Mouse (Mus musculus) CD8-positive naive resting alpha-beta T cell, adult 57 days (primary cell): ENCODE data around the gene Foxa3. TPM values are rescaled to one million over a fixed set of nuclear protein-coding genes. Genes with fewer than 3 reads are reported as not detected.

Experiments
- total RNA-seq: library from RNA; stranded (reverse); gene quantifications from one replicate; pipeline ENCODE4 v1.2.4, GENCODE M21; 2023

Gene Foxa3
- total RNA-seq, result not detected

DNA sequence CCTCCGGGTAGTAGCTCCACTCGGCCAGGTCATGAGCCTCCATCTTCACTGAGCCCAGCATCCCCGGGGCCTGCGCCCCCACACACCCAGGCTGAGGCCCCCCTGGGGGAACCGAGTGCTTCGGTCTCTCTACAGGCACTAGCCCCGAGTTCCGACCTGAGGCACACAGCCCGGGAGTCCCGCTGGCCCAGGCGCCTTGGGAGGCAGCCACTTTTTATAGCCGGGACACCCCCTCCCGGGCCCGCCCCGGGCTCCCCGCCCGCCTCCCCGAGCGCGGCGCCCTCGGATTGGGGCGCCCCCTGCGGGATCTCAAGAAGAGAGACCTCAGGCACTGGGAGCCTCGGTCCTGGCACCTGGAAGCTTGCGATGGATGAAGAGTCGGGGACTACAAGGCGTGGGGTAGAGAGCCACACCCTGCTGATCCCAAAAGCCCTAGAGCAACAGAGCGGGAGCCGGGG lies at the start of gene Foxa3:
Foxa3 (minus strand) TSS at position 182 of the 458 bp plus-strand sequence.

DNA sequence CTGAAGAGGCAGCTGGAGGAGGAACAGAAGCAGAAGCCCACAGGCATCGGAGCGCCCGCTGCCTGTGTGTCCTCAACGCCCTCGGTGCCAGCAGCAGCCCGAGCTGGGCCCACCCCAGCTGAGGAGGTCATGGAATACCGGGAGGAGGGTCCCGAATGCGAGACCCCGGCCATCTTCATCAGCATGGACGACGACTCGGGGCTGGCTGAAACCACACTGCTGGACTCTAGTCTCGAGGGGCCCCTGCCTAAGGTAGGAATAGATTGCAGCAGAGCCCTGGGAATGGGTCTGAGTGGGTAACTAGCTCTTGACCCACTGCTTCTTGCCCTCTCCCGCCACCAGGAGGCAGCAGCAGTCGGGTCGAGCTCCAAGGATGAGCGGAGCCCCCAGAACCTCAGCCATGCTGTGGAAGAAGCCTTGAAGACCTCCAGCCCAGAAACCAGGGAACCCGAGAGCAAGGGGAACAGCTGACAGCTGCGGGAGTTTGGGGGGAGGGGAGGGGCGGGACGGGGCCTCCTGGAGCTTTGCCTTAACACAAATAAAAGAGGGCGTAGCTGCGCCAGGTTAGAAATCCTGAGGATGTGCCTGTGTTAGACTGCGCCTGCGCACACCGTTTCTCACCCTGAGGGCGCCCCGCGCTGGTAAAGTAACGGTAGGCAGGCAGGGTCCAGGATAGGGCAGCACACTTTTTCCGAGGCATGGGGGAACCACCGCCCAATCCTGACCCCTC lies 30.9 kb upstream of the Foxa3 start, which contains the start of gene Rsph6a:
Rsph6a (plus strand) TSS at position 644 of the 730 bp plus-strand sequence.

DNA sequence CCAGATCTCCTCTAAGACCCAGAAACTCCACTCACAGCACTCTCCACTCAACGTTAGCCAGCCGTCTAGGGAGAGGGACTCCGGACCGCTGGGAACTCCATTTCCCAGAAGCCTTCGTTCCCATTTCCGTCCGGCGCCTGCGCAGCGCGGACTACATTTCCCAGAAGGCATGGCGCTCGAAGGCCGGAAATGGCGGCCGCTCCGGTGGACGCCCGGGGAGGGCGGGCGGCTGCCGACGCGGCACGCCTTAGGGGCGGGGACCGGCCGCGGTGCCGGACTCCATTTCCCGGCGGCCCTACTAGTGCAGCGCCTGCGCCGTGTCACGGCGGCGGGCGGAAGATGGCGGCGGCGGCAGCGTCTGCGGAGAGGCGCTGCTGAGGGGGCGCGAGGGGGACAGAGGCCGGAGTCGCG lies 763 bp upstream of the Foxa3 start, which contains the start of gene Sympk:
Sympk (plus strand) TSS at position 282 of the 411 bp plus-strand sequence.

DNA sequence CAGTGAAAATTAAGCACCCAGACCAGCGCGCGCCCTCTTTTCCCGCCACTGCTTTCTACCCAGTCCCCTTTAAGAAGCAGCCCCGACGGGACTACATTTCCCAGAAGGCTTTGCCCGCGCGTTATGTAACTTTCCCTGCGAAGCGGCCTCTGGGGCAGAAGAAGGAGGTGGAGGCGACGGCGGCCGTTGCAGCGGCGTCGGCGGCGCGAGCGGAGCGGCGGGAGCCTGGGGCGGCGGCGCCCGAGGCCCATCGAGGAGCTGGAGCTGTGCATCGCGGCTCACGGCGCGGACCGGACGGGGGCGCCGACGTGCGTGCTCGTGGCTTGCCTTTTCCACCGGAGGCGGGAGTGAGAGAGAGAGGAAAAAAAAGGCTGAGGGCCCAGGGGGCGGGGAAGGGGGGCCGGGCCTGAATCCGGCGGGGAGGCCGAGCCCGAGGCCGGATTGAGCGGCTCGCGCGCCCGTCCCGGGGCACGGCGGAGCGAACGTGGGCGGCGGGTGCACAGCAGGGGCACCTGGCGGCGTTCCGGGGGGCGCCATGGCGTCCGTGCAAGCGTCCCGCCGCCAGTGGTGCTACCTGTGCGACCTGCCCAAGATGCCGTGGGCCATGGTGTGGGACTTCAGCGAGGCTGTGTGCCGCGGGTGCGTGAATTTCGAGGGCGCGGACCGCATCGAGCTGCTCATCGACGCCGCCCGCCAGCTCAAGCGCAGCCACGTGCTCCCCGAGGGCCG lies 19.3 kb downstream of the Foxa3 start, which contains the start of gene Irf2bp1:
Irf2bp1 (plus strand) TSS at position 143 of the 729 bp plus-strand sequence.

DNA sequence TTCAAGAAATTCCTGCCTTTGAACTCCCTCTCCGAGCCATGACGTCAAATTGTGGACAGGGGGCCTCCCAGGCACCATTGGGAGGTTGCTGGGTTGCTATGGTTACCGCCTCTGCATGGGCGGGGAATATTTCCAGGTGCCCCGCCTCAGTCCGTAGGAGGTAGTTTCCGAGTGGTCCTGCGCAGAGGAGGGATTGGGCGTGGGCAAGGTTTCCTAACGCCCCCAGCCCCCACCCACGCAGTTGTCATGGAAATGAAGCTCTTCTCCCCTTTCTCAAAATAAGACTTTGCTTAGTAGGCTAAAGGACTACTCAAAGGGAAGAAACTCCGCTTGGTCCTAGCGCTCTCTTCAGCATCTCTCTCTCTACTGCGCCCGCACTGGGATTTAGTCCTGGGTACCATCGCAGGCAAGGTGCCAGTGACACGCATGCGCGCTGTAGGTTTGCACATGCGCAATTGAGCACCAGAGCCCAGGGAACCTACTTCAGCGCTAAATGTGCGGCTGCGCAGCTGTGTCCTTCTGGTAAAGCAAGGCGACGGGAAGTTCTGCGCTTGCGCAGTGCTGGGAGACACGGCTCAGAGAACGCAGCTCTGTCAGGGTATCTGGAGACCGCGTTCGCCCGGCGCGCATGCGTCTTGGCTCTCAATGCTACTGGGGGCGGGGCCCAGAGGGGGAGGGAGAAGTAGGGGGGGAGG lies 32.6 kb downstream of the Foxa3 start, which contains the start of gene Mypop:
Mypop (plus strand) TSS at position 645 of the 695 bp plus-strand sequence.

DNA sequence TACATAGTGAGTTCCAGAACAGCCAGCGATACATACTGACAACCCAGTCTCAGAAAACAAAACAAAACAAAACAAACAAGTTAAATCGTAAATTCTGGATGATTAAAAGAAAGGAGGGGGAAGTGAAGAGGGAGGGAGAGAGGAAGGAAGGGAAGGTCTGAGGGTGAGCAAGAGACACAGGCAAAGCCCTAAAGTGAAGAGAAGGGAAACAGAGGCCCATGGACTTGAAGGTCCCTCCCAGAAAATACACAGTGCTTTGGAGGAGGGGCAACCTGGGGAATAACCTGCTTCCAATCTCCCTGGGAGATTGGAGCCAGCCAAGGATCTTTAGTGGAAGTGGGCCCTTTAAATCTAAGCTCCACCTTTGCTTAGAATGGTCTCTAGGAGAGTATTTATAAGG lies 36.2 kb downstream of the Foxa3 start, which contains the start of gene Nanos2:
Nanos2 (plus strand) TSS at position 301 of the 400 bp plus-strand sequence.

Other genes with a start within 250 kb of the Foxa3 start
- not detected for gene Psg19, start 225.0 kb downstream of the Foxa3 start, total RNA-seq
- gene Psg17, start 201.9 kb downstream of the Foxa3 start, total RNA-seq, result not detected
- not detected for gene Mill2, start 183.6 kb downstream of the Foxa3 start, total RNA-seq
- gene Pglyrp1, start 152.2 kb downstream of the Foxa3 start, total RNA-seq, result 9.7 TPM
- 20.6 TPM for gene Ccdc61, start 113.1 kb downstream of the Foxa3 start, total RNA-seq
- gene Nova2, start 97.7 kb downstream of the Foxa3 start, total RNA-seq, result not detected
- not detected for gene Nanos2, start 36.1 kb downstream of the Foxa3 start, total RNA-seq
- gene Mypop, start 32.3 kb downstream of the Foxa3 start, total RNA-seq, result 1.7 TPM
- 29.4 TPM for gene Irf2bp1, start 19.5 kb downstream of the Foxa3 start, total RNA-seq
- 95.9 TPM for gene Sympk, start 839 bp upstream of the Foxa3 start, total RNA-seq
- gene Rsph6a, start 31.2 kb upstream of the Foxa3 start, total RNA-seq, result 0.34 TPM
- gene Dmwd, start 52.7 kb upstream of the Foxa3 start, total RNA-seq, result 1.5 TPM
- 1.5 TPM for gene Dmpk, start 60.3 kb upstream of the Foxa3 start, total RNA-seq
- gene Six5, start 71.1 kb upstream of the Foxa3 start, total RNA-seq, result 0.83 TPM
- gene Gm4969, start 94.8 kb upstream of the Foxa3 start, total RNA-seq, result not detected
- 23.1 TPM for gene Fbxo46, start 96.3 kb upstream of the Foxa3 start, total RNA-seq
- 11.3 TPM for gene Qpctl, start 125.8 kb upstream of the Foxa3 start, total RNA-seq
- 88.9 TPM for gene Snrpd2, start 126.2 kb upstream of the Foxa3 start, total RNA-seq
- not detected for gene Gipr, start 142.6 kb upstream of the Foxa3 start, total RNA-seq
- 15.5 TPM for gene Eml2, start 152.9 kb upstream of the Foxa3 start, total RNA-seq
- gene Gpr4, start 189.0 kb upstream of the Foxa3 start, total RNA-seq, result not detected
- gene Opa3, start 204.8 kb upstream of the Foxa3 start, total RNA-seq, result 51.9 TPM
- 296 TPM for gene Vasp, start 248.3 kb upstream of the Foxa3 start, total RNA-seq